Mouse (Mus musculus) ovary, postnatal 36 days (tissue): Measurements from ENCODE around the gene Socs2.

ENCODE experiments used
- DNase-seq: peaks from one replicate; pipeline ENCODE4 v3.0.0; 2022; ENCODE audit warnings: low spot score, mixed read lengths

Socs2 gene

DNA sequence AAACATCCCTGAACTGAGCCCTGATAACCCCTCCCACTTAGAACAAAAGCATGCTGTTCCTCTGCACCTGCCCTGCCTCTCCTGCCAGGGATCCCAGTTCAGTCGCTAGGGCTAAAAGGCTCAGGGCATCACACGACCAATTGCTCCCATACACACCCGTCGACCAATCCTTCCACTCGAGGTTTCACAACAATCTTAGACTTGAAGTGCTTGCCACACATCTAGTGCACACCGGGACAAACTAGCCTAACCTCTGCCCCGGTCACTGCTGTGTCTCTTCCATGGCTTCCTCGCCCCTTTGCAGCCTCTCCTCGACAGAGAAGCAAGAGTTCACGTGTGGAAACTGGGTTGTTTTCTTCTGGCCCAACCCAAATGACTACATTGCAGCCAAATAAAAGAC is 3.3 kb upstream of the Socs2 start:
- DNase-seq = no peak

DNA sequence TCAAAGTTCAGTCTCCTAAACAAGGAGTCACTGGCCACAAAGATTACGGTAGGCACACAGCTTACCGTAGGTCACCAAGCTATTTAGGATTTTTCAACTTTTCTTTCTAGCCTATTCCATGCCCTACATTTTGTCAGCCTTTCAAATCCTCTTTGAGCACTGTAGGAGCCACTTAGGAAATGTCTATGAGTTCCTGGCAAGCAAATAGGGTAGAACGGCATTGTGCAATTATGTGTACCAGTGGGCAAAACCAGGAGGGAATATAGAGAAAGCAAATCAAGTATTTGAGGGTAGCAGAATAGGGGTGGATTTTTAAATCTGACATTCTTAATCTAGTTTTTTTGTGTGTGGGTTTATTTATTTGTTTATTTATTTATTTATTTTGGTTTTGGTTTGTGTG is 2.7 kb upstream of the Socs2 start:
- no peak for DNase-seq

GRCm38 (mm10) chr10:95418631-95419030 is 1.7 kb upstream of the Socs2 start:
- no peak for DNase-seq

GRCm38 (mm10) chr10:95417496-95418236 is 686 bp upstream of the Socs2 start:
- peak; percentile 78 for DNase-seq

DNA sequence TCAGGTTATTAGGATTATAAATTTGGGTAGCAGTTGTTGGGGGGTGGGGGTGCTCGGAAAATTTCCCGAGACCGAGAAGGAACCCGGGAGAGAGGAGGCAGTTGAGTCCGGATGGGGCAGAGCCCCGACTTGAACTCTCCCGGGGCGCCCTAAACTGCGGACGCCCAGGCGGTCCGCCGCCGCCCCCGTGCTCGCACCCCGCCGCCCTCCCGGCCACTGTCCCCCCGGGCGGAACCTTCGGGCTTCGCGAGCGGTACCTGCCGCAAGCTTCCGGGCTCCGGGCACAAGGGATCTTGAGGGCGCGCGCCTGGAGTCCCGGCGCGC is 657 bp downstream of the Socs2 start:
- DNase-seq = no peak

- peak; percentile 59 for DNase-seq
These were observed 1.2 kb downstream of the Socs2 start for GRCm38 (mm10) chr10:95415533-95416360.

DNA sequence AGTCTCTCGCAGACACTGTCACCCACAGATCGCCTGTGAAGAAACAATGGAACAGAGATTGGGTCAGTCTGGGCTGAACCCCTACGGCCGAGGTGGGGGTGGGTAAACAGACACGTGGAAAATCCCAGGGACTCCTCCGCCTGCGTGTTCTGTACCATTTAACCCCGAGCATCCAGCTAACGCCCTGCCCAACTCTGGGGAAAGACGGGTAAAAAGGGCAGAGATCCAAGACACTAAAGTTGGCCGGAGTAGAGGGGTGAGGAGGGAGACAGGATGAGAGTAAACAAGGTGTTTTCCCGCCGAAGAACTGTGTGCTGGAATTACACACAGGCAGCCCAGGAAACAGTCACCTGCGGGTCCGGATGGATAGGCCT is 1.8 kb downstream of the Socs2 start:
- peak; percentile 36 for DNase-seq

DNA sequence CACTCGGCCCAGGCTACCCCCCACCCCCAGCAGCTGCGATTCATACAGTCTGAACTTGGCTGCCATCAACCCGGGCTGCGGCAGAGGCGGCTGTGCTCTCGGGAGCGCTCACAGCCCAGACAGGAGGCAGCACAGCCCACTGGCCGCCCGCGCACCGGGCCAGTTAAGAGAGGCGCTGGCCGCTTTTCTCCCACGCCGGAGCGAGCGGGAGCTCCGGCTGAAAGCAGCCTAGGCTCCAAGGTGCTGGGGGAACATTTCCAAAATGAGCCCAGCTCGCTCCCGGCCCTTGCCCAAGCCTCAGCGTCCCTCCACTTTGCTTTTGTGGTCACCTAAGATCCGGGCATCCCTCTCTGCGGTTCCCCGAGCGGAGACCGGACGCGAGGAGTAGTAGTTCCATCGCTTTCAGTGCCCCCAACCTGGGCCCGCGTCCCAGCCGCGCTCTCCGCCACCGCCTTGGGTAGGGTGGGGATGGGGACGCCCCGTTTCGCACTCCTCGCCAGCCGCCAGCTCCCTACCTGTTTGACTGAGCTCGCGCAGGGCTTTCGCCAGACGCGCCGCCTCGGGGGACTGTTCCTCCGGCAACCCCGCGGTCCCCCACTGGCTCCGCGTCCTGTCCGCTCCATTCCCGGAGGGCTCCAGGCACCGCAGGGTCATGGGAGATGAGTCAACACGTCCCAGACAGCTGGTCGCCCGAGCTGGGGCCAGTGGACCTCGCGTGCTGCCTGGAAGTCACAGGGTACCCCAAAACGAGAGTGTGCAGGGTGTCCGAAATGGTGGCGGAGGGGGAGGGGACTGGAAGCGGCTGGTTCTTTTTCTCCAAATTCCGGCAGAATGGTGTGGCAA is 2.4 kb downstream of the Socs2 start:
- peak; percentile 53 for DNase-seq

DNA sequence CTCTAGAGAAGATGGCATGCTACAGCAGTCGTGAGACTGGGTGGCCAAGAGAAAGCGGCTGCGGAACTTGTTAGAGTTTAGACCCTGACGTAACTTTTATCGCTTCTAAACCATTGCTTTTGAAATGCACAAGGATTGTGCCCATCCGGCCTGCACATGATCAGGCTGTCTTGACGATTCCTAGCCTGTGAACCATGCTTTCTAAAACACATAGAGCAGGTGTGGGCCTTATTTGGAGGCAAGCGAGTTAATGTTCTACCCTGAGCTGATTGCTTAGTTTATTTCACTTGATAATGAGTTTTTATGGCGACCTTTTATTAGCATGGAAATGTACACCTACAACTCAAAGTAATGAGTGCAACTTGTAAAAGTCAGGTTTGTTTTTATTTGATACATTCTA is 5.8 kb downstream of the Socs2 start:
- no peak for DNase-seq

GRCm38 (mm10) chr10:95410709-95411108 is 6.3 kb downstream of the Socs2 start:
- DNase-seq = no peak

DNA sequence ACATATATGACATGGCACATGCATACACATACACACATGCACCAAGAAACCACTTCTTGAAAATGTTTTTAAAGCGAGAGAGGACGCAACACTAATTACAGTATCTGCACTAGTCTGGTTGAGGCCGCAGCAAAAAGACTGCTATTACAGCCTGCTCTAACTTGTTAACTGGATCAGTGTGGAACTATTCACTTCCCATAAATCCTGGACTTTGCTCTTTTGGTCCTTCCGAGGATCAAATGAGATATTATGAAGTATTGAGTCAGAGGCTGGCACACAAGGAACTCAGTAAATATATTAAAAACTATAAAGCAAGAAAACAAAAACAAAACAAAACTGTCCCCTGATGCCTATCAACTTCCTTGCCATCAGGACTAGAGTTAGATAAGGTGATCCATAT is 6.8 kb downstream of the Socs2 start:
- DNase-seq = no peak

DNA sequence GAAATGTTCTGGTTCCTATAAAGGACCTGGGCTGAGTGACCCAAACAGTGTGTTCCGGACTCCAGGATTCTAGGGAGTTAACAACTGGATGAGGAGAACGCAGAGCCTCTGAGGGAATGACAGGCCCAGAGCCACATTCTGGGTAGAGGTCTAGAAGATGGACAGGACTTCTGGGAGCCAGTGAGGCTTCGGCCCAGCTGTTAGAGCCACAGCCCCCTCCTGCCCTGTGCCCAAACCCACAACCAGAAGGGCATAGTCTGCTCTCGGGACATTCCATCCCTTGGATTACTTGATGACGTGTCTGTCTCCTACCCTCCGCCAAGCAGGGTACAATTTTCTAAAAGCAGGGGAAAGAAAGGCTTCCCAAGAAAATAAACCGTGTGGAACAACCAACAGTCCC is 7.8 kb downstream of the Socs2 start:
- no peak for DNase-seq

- no peak for DNase-seq
These were observed 8.5 kb downstream of the Socs2 start for GRCm38 (mm10) chr10:95408487-95408886.

DNA sequence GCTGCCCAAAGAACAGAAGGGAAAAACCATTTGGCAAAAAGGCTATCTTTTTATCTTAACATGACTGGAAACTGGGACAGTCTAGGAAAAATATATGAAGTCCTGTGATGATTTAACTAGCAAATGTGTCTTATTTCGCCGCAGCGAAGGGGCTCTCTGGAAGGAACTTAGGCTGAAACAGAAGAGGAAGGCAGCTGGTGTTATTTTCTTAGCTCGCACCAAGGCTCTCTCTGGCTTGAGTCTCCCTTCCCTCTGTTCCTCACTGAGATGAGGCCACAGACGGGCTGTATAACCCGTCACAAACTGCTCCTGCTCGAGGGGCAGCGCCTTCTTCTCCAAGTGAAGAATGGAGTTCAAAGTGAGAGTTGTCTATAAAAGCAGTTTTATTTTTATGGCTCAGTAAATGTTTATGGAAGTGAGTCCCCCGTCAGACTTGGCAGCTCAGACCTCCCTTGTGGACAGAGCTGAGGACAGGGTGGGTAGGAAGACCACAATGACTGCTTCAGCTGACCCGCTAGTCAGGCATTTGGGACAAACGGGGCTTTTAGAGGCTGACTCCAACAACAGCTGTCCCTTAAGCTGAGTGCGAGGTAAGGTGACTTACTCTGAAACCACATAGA is 9.3 kb downstream of the Socs2 start:
- no peak for DNase-seq

DNA sequence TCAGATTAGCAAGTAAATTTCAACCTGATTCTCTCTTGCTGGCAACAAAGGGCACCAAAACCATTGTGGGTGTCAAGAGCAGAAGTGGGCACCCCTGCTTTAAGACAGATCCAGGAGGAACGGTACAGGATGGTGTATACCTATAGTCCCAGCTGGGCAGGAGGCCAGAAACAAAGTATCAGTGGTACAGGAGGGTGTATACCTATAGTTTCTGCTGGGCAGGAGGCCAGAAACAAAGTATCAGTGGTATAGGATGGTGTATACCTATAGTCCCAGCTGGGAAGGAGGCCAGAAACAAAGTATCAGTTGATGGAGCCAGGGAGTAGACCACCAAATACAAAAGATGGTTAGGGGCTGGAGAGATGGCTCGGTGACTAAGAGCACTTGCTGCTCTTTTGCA is 12.2 kb downstream of the Socs2 start:
- no peak for DNase-seq

GRCm38 (mm10) chr10:95399689-95400354 is 17.2 kb downstream of the Socs2 start:
- DNase-seq = no peak

GRCm38 (mm10) chr10:95398489-95398888 is 18.5 kb downstream of the Socs2 start:
- peak; percentile 41 for DNase-seq

DNA sequence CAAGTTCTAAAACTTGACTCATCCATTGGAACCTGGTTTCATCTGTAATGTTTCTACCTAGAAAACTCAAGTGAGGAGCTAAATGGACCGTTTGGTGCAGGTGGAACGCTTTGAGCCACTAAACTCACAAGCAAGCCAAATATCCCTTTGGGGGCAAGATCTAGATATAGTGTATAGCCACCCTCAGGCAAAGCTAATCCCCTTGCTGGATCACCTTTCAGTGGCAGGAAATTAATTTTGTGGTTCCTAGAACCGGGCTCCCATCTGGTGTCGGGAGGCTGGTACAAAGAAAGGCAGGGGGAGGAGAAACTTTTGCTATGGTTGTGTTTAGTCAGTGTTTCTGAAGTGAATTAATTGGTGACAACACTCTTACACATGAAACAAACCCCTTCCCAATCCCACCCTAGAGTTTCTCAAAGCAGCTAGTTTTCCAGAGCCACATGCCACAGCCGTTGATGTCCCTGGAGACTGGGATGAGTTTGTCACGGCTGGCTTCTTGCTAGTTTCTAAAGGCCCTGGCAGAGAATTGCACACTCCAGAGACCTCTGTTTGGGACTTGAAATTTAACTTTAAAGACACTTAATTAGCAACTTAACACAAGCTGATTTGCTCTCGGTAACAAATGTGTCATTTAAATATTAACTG is 19.7 kb downstream of the Socs2 start:
- DNase-seq = no peak

GRCm38 (mm10) chr10:95396356-95396755 is 20.6 kb downstream of the Socs2 start:
- DNase-seq = no peak

DNA sequence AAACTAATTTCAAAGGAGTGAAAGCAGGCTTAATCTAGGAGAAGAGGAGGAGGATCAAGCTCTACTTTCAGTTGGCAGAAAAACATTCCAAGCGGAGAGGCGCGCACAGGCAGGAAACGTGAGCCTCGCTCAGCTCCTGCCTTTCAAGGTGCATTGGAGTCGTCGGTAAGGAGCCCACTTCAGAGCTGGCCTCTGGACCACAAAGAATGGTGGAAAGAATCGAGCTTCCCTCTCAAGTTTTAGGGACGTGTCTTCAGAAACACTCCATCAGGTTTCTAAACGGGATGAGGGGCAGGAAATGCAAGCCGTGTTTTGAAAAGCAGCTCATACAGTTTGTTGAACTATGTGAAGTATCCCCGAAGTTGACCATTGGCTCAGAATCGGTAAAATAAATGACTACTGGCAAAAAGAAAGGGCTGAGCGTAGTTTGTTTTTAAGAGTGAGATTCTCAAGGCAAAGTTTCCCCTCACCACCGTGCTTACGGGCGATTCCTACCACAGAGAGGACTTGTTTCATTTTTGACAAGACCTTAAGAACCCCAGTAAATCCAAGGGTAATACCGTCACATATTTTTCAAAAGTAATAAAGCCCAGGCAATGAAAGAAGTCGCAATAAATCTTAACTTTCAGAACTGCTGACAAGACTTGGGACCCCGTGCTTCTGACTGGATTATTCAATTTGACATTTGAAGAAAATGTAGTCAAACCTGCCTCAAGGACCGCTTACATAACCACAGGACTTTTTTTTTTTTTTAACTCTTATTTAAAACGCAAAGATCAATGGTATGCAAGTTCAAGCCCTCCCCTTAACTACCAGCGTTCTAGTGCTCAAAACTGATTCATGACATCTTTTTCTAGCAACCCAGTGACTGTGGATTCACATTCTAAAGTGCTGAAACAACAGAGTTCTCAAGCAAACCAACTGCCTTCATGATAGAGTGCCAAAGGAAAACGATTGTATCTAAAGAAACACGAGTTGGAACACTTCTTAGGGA is 21.9 kb downstream of the Socs2 start:
- peak; percentile 29 for DNase-seq
